Mouse (Mus musculus): ENCODE data around the gene Coa5. TPM values are rescaled to one million over a fixed set of nuclear protein-coding genes. Genes with fewer than 3 reads are reported as not detected.

Coa5 gene
- polyA plus RNA-seq (2014; fragmentation: Illumina TruSeq; extraction: RNeasy Lipid Tissue Mini Kit (QIAGEN cat#74804); ENCODE audit: insufficient read depth, low read depth, low replicate concordance): 25.8 TPM

GRCm38 (mm10) chr1:37429366-37430296, at the start of gene Coa5, which contains the start of gene Unc50:
Gene Coa5, minus strand, starts transcription at chr1:37430103.
Gene Unc50, plus strand, starts transcription at chr1:37430139.

Other genes with a start within 250 kb of the Coa5 start
- gene Cnga3, start 215.7 kb downstream of the Coa5 start, polyA plus RNA-seq (2014; fragmentation: Illumina TruSeq; extraction: RNeasy Lipid Tissue Mini Kit (QIAGEN cat#74804); ENCODE audit: insufficient read depth, low read depth, low replicate concordance): not detected
- gene Inpp4a, start 130.2 kb downstream of the Coa5 start, polyA plus RNA-seq (2014; fragmentation: Illumina TruSeq; extraction: RNeasy Lipid Tissue Mini Kit (QIAGEN cat#74804); ENCODE audit: insufficient read depth, low read depth, low replicate concordance): 7.1 TPM
- gene Unc50, start within 50 bp of the Coa5 start, polyA plus RNA-seq (2014; fragmentation: Illumina TruSeq; extraction: RNeasy Lipid Tissue Mini Kit (QIAGEN cat#74804); ENCODE audit: insufficient read depth, low read depth, low replicate concordance): 78.6 TPM
- gene Mgat4a, start 110.9 kb upstream of the Coa5 start, polyA plus RNA-seq (2014; fragmentation: Illumina TruSeq; extraction: RNeasy Lipid Tissue Mini Kit (QIAGEN cat#74804); ENCODE audit: insufficient read depth, low read depth, low replicate concordance): 3.3 TPM

All from lung, adult 10 weeks (tissue).